Mouse (Mus musculus) CH12.LX (cell line): ENCODE data around the gene Pcdh8.

ENCODE experiments used
- BHLHE40 ChIP-seq: IDR thresholded peaks from 2 replicates; pipeline ENCODE4 v1.6.1; 2011; ENCODE audit warnings: mild to moderate bottlenecking, low read depth, low read length, improper control_type of control experiment
- CHD1 ChIP-seq: IDR thresholded peaks from 2 replicates; pipeline ENCODE4 v1.6.1; 2012; ENCODE audit warnings: low read depth, low read length, improper control_type of control experiment, inconsistent platforms
- CHD2 ChIP-seq: IDR thresholded peaks from 2 replicates; pipeline ENCODE4 v1.6.1; 2011; ENCODE audit warnings: low read length, improper control_type of control experiment
- CTCF ChIP-seq, 2 experiments: IDR thresholded peaks in 1 of 2; conservative IDR thresholded peaks in 1 of 2; 2 replicates each; pipeline ENCODE4 v1.5.1; 2011 to 2012; ENCODE audit warnings: low read depth in 2 of 2, low read length in 2 of 2, improper control_type of control experiment in 1 of 2, inconsistent platforms in 1 of 2, mild to moderate bottlenecking in 1 of 2, moderate library complexity in 1 of 2
- EP300 ChIP-seq: IDR thresholded peaks from 2 replicates; pipeline ENCODE4 v1.6.1; 2011; ENCODE audit warnings: low read length, improper control_type of control experiment
- GABPA ChIP-seq: IDR thresholded peaks from 2 replicates; pipeline ENCODE4 v1.6.1; 2012; ENCODE audit warnings: low read depth, low read length, improper control_type of control experiment, inconsistent platforms; ENCODE audit not compliant: insufficient replicate concordance
- MAFK ChIP-seq: IDR thresholded peaks from 2 replicates; pipeline ENCODE4 v1.6.1; 2011; ENCODE audit warnings: low read length, improper control_type of control experiment; ENCODE audit not compliant: insufficient replicate concordance
- POLR2A ChIP-seq: IDR thresholded peaks from 2 replicates; pipeline ENCODE4 v1.6.1; 2011; ENCODE audit warnings: low read depth, mild to moderate bottlenecking, improper control_type of control experiment, low read length
- USF2 ChIP-seq: conservative IDR thresholded peaks from 2 replicates; pipeline ENCODE4 v1.6.1; 2011; ENCODE audit warnings: low read depth, low read length, improper control_type of control experiment
- ZC3H11A ChIP-seq: IDR thresholded peaks from 2 replicates; pipeline ENCODE4 v1.6.1; 2012; ENCODE audit warnings: low read depth, mild to moderate bottlenecking, inconsistent platforms, low read length, improper control_type of control experiment

GRCm38 (mm10) chr14:79771802-79772511 lies 845 bp upstream of the Pcdh8 start:
- TF ChIP-seq CTCF (conservative IDR thresholded peaks at IDR 0.05 in 1 of 2, IDR thresholded peaks at IDR 0.05 in 1 of 2; ENCODE audit: low read depth in 2 of 2, low read length in 2 of 2), result no peak
- no peak for TF ChIP-seq POLR2A
- no peak for TF ChIP-seq EP300
- no peak for TF ChIP-seq USF2
- no peak for TF ChIP-seq CHD1
- no peak for TF ChIP-seq GABPA
- no peak for TF ChIP-seq CHD2
- no peak for TF ChIP-seq ZC3H11A
- TF ChIP-seq MAFK, result no peak
- no peak for TF ChIP-seq BHLHE40
